Mouse (Mus musculus) macrophage (primary cell): ENCODE results near the gene Stx19. TPM values are rescaled to one million over a fixed set of nuclear protein-coding genes. Genes with fewer than 3 reads are reported as not detected.

ENCODE experiments used
- H3K27ac ChIP-seq: fragments of 350-480 bp; formaldehyde crosslinking; 2 replicates; pipeline ENCODE4 v1.9.0; 2021
- H3K36me3 ChIP-seq: fragments of 350-480 bp; formaldehyde crosslinking; 2 replicates; pipeline ENCODE4 v1.9.0; 2021; ENCODE audit errors: inconsistent target
- H3K4me3 ChIP-seq: fragments of 350-480 bp; formaldehyde crosslinking; 2 replicates; pipeline ENCODE4 v1.9.0; 2021; ENCODE audit errors: inconsistent target
- H3K79me2 ChIP-seq: fragments of 350-480 bp; formaldehyde crosslinking; 2 replicates; pipeline ENCODE4 v1.9.0; 2021; ENCODE audit errors: inconsistent target
- WGBS: methylation state at CpG from one replicate; pipeline ENCODE4 v1.1.7; 2026; ENCODE audit warnings: inconsistent platforms; ENCODE audit not compliant: missing documents; 5-methylcytosine and 5-hydroxymethylcytosine counted together
- polyA plus RNA-seq: library from polyadenylated mRNA; stranded (reverse); fragments of 250-400 nt; gene quantifications from 3 replicates; pipeline ENCODE4 v1.2.4, GENCODE M21; 2018; ENCODE audit warnings: inconsistent platforms

Gene Stx19
- polyA plus RNA-seq, 1 experiment from 2014 or later: not detected

GRCm38 (mm10) chr16:62860140-62860539 lies 45.7 kb downstream of the Stx19 start:
- no peak overlapping the region for H3K27ac ChIP-seq
- H3K4me3 ChIP-seq: no peak overlapping the region
- H3K79me2 ChIP-seq: no peaks in the 10 kb centered on the region
- WGBS: 93% methylated on average over 1 of the region's 1 CpGs
- no peaks in the 10 kb centered on the region for H3K36me3 ChIP-seq

GRCm38 (mm10) chr16:62861455-62861854 lies 47.0 kb downstream of the Stx19 start:
- Histone ChIP-seq H3K79me2 (no peaks in the 10 kb centered on the region), H3K27ac (no peak overlapping the region), H3K4me3 (no peak overlapping the region), H3K36me3 (no peaks in the 10 kb centered on the region)
- WGBS: 71% methylated on average over 6 of the region's 6 CpGs

- Histone ChIP-seq H3K36me3 (no peaks in the 10 kb centered on the region), H3K79me2 (no peaks in the 10 kb centered on the region), H3K4me3 (no peak overlapping the region), H3K27ac (no peak overlapping the region)
- 92% methylated on average over 5 of the region's 5 CpGs for WGBS
These were observed 58.2 kb downstream of the Stx19 start for GRCm38 (mm10) chr16:62872688-62873117.

GRCm38 (mm10) chr16:62873180-62873579 lies 58.7 kb downstream of the Stx19 start:
- 76% methylated on average over 3 of the region's 4 CpGs for whole genome bisulfite sequencing
- Histone ChIP-seq H3K36me3 (no peaks in the 10 kb centered on the region), H3K27ac (no peak overlapping the region), H3K79me2 (no peaks in the 10 kb centered on the region), H3K4me3 (no peak overlapping the region)

Other genes with a start within 250 kb of the Stx19 start
- gene Nsun3, start 27.9 kb upstream of the Stx19 start, polyA plus RNA-seq: 9.3 to 17.7 TPM (median 12.7 TPM) in 3 replicates
- gene Arl13b, start 32.4 kb downstream of the Stx19 start, polyA plus RNA-seq: 4.9 to 6.6 TPM (median 6.0 TPM) in 3 replicates
- 11.2 to 16.9 TPM (median 16.0 TPM) in 3 replicates for gene Pros1, start 39.6 kb downstream of the Stx19 start, polyA plus RNA-seq